Mouse (Mus musculus) gastrocnemius, adult 2 months (tissue): Measurements from ENCODE around the gene Cenph. TPM values are rescaled to one million over a fixed set of nuclear protein-coding genes. Genes with fewer than 3 reads are reported as not detected.
A peak's percentile ranks its signal among the peaks of the same experiment; 100 is the strongest.
"Not testable (repeated sequence)": the region's sequence is repeated elsewhere in the genome, so short reads cannot be mapped to it uniquely, and the experiment has no call there.

Experiments used
- DNase-seq: peaks from one replicate; pipeline ENCODE4 v3.0.0; 2022
- H3K27ac ChIP-seq: fragments of 200-600 bp; 2 replicates; pipeline ENCODE4 v1.8.1; 2022; ENCODE audit warnings: mild to moderate bottlenecking
- H3K4me3 ChIP-seq: fragments of 200-600 bp; 2 replicates; pipeline ENCODE4 v1.8.1; 2022; ENCODE audit warnings: mild to moderate bottlenecking, moderate library complexity
- CTCF ChIP-seq: fragments of 200-600 bp; IDR thresholded peaks from 2 replicates; pipeline ENCODE4 v1.8.1; 2022; ENCODE audit warnings: antibody characterized with exemption, mild to moderate bottlenecking, moderate library complexity
- intact Hi-C: fragments of 180-260 bp; cut with DNase I; formaldehyde crosslinking; loops from one replicate; pipeline ENCODE4 v1.15.1; 2025
- total RNA-seq, 2 experiments: library from RNA; stranded (reverse); gene quantifications; 2 replicates each; pipeline ENCODE4 v1.2.3; 2021

Gene Cenph
- total RNA-seq, 2 experiments from 2014 or later: not detected

DNA sequence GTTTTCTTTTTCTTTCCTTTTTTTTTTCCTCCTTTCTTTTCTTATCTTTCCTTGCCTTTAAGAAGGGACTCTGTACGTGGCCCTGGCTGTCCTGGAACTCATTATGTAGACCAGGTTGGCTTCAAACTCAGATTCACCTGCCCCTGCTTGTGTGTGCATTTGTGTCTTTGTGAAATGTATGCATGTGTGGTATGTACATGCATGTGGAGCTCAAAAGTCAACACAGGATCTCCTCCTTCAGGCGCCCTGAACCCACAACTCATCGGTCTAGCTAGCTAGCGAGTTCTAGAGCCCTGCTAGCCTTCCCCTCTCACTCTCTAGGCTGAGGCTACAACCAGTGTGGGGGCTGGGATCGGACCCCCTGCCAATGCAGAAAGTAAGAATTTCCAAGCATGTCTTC lies 32.9 kb downstream of the Cenph start:
- peak overlapping the region; percentile 97 for H3K27ac ChIP-seq
- no peak for DNase-seq
- intact Hi-C loops: loop anchor here (5.0 kb wide), 1 partner anchor 34 kb away; the partner anchor contains the start of gene Cenph
- H3K4me3 ChIP-seq: peak overlapping the region; percentile 100
- TF ChIP-seq CTCF: no peak

DNA sequence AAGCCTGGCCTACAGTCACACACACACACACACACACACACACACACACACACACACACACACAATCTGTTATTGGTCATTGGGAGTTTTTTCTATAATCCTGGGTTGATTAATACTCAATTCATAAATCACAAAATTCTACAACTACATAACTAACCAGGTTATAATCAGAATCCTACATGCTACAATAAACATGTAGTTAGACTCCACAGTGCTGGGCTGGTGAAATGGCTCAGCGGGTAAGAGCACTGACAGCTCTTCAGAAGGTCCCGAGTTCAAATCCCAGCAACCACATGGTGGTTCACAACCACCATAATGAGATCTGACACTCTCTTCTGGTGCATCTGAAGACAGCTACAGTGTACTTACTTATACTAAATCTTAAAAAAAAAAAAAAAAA lies 42.9 kb downstream of the Cenph start:
- TF ChIP-seq CTCF: no peak
- intact Hi-C loops: loop anchor here (5.0 kb wide), 1 partner anchor 70 kb away; no protein-coding TSS in a partner anchor
- DNase-seq: no peak
- no peak overlapping the region for H3K27ac ChIP-seq
- no peak overlapping the region for H3K4me3 ChIP-seq

GRCm38 (mm10) chr13:100731462-100732046 lies 44.1 kb downstream of the Cenph start:
- Histone ChIP-seq H3K27ac (peak overlapping the region; percentile 94), H3K4me3 (peak overlapping the region; percentile 90)
- intact Hi-C loops: loop anchor here (5.0 kb wide), 1 partner anchor 69 kb away; no protein-coding TSS in a partner anchor
- DNase-seq: not testable (repeated sequence)

DNA sequence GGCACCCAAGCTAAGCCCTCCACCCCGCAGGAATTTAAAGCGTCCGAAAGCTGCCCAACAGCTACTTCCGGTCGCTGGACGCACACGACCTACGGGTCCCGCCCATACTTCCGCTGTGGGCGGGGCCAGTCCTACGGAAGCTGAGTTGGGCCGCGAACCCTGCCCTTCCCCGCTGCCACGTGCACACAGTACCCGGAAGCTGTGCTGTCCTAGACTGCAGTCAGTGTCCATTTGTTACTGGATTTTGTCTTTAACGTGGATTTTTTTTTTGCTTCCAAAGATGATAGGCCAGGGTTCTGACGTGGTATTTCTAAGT lies 44.9 kb downstream of the Cenph start, which contains the start of gene Cdk7:
Cdk7 (minus strand) TSS at position 79 of the 316 bp plus-strand sequence.
- Histone ChIP-seq H3K27ac (peak within 1 kb of the TSS; percentile 94), H3K4me3 (peak within 1 kb of the TSS; percentile 90)
- TF ChIP-seq CTCF: no peak
- intact Hi-C loops: loop anchor here (5.0 kb wide), 1 partner anchor 69 kb away; no protein-coding TSS in a partner anchor
- DNase-seq: peak; percentile 95

GRCm38 (mm10) chr13:100730153-100730860 lies 45.4 kb downstream of the Cenph start:
- peak; percentile 24 for DNase-seq
- Histone ChIP-seq H3K4me3 (peak overlapping the region; percentile 90), H3K27ac (peak overlapping the region; percentile 94)
- TF ChIP-seq CTCF: no peak
- intact Hi-C loops: loop anchor here (5.0 kb wide), 1 partner anchor 68 kb away; no protein-coding TSS in a partner anchor

GRCm38 (mm10) chr13:100728530-100728929 lies 47.2 kb downstream of the Cenph start:
- DNase-seq, H3K27ac ChIP-seq, intact Hi-C loops, H3K4me3 ChIP-seq: not testable (repeated sequence)

DNA sequence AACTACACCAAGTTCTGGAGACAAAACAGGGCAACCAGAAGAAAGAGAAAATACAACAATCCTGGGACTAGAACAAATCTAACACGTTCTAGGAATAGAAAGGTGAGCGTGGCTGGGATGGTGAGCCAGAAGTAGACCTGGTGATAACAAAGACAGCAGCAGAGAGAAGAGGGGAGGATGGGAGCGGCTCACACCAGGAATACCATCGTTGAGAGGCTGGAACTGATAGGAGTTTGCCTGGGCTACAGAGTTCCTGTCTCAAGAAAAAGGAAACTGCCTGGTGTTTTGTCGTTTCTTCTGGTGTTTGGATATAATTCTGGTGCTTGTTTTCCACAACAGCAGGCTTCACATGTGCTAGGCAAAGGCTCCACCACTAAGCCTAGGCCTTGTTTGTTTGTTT lies 47.6 kb downstream of the Cenph start:
- TF ChIP-seq CTCF: no peak
- H3K4me3 ChIP-seq: no peak overlapping the region
- no peak for DNase-seq
- H3K27ac ChIP-seq: no peak overlapping the region
- intact Hi-C loops: no loop called here

DNA sequence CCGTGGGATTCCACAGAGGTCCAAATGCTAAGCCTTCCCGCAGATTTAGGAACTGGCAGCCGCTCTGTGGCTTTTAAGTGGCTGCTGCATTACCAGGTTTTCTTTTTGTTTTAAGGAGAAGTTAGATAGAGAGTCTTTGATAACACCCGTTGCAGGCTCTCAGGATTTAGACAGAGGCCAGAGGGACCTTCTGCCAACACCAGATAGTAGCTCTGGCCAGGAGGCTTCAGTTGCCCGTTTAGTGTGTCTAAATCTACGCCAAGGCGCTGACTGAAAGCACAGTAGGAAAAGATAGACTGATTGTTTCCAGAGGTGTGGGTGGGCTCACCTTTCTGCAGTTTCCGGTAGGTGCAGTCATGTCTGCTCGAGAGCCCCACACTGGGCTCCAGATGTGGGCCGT lies 50.5 kb downstream of the Cenph start:
- Histone ChIP-seq H3K27ac (peak overlapping the region; percentile 46), H3K4me3 (no peak overlapping the region)
- intact Hi-C loops: no loop called here
- DNase-seq: no peak
- TF ChIP-seq CTCF: no peak

DNA sequence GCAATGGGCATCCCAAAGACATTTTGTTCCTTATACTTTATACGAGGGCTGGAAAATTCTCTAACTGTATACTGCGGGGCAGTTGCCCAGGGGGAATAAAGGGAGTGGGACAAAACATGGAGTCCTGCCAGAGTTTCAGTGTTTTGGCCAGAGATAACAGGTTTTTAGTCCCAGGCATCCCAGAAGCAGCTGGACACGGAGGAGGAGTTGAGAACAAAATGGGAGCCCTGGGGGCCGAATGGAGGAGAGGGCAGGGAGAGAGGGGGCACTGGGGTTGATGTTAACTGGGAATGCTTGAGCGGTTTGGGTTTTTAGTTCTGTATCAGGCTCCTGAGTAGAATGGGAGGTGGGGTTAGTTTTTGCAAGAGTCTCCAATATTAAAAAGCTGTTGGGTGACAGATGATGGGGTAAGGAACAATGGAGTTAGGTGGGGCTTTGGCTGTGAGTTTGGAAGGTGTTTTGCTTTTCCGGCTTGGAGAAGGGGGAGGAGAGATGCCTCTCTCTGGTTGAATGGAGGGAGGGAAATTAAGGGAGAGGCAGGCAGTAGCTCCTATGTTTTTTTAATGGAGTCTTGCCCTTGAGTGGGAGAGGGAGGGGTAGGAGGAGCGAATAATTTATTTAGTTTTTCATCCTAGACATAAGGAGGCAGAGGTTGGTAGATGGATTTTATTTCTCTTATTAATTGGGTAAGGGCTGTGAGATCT lies 51.5 kb downstream of the Cenph start:
- Histone ChIP-seq H3K4me3 (no peak overlapping the region), H3K27ac (no peak overlapping the region)
- no peak for DNase-seq
- intact Hi-C loops: no loop called here
- TF ChIP-seq CTCF: no peak

- Histone ChIP-seq H3K4me3 (no peak overlapping the region), H3K27ac (no peak overlapping the region)
- no peak for TF ChIP-seq CTCF
- intact Hi-C loops: no loop called here
- no peak for DNase-seq
These were observed 54.0 kb downstream of the Cenph start for GRCm38 (mm10) chr13:100721656-100722055.

DNA sequence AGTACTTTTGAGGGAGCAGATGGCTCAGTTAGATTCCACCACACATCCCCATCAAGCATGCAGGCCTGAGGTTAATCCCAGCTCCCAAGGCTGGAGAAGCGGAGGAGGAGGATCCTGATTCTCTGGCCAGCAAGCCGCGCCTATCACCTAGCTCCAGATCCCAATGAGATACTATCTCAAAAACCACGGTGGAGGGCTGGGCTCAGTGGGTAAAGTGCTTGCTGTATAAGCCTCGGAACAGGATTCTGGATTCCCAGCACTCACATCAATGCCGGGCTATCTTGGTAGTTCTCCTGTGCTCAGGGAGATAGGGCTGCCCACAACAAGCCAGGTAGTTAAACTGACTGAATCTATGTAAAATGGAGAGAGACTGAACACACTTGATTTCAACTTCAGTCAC lies 60.2 kb downstream of the Cenph start:
- intact Hi-C loops: no loop called here
- no peak for DNase-seq
- H3K27ac ChIP-seq: no peak overlapping the region

More for the DNA sequence above, 60.2 kb downstream of the Cenph start:
- no peak overlapping the region for H3K4me3 ChIP-seq
- no peak for TF ChIP-seq CTCF

Other genes starting within 250 kb of the Cenph start
- under 1 TPM in 1 of 2 experiments, not detected in 1; 0.15 TPM for gene Ocln, start 223.2 kb downstream of the Cenph start, total RNA-seq
- under 1 TPM; 0.51 to 0.64 TPM for gene Marveld2, start 158.9 kb downstream of the Cenph start, total RNA-seq
- gene Ak6, start 124.9 kb downstream of the Cenph start, total RNA-seq: 10 to 100 TPM; 67.2 to 80.7 TPM
- gene Rad17, start 124.8 kb downstream of the Cenph start, total RNA-seq: 10 to 100 TPM; 11.4 to 13.7 TPM
- gene Taf9, start 124.3 kb downstream of the Cenph start, total RNA-seq: 1 to 10 TPM in 1 of 2 experiments, under 1 TPM in 1; 0.56 to 7.4 TPM
- gene Ccdc125, start 106.2 kb downstream of the Cenph start, total RNA-seq: under 1 TPM; 0.15 to 0.17 TPM
- gene Cdk7, start 45.0 kb downstream of the Cenph start, total RNA-seq: 10 to 100 TPM; 11.5 to 13.6 TPM
- 100 to 1,000 TPM; 118 to 180 TPM for gene Mrps36, start 31.2 kb downstream of the Cenph start, total RNA-seq
- not detected for gene Ccnb1, start 10.7 kb upstream of the Cenph start, total RNA-seq
- 10 to 100 TPM in 1 of 2 experiments, 1 to 10 TPM in 1; 9.1 to 13.6 TPM for gene Slc30a5, start 57.5 kb upstream of the Cenph start, total RNA-seq